In the genomic region with DNA sequence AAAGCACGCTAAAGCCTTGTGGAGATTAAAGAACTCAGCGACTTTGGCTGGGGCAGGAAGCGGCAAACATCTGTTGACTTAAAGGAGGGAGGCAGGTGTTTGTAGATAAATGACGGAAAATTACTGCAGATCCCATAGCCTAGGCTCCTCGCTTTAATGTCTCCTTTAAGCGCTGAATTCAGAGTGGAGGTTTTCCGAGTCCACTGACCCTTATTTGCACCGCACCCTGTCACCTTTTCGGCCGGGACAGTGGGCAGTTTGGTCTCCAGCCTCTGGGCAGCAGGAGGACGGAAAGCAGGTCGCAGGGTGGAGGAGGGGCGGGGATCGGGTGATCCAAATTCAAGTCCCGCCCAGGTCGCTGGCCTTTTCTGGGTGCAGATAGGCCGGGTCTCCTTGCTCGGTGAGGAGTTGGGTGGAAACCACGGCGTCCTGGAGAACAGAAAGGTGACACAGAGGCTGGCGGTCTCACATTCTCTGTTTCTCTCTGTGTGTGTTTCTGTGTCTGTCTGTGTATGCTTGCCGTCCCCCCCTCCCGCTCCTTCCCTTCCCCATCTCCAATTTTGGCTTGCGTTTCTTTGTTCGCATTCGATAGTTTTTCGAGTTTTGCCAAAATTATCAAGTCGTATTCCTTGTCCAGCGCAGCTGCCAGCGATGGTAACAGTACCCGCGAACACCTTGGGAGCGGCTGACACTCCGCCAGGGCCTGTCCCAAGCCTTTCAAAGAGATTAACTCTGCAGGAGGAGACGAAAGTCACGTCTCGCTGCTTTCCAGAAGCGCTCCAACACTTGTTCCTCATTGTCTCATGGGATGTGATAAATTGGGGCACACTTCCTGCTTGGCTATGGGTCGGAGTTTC, we compare ENCODE assay signal across 8 mouse cellular contexts. TPM values are rescaled to one million over a fixed set of nuclear protein-coding genes. Genes with fewer than 3 reads are reported as not detected.
DNase-seq lines count a peak whose midpoint lies in the region; ATAC-seq and TF ChIP-seq lines count a peak whose summit lies in the region.

No protein-coding gene starts in this region.

- TF ChIP-seq EP300 in heart, adult 2 months (IDR thresholded peaks at IDR 0.05; ENCODE audit: insufficient read depth, low read depth, low read length), result no peak

- peak overlapping the region; percentile 58 for H3K4me3 ChIP-seq in heart, adult 2 months
- H3K4me3 ChIP-seq in lung, embryonic 15.5 days, result peak overlapping the region; percentile 45
- peak overlapping the region; percentile 38 for H3K4me3 ChIP-seq in olfactory bulb, adult 2 months (ENCODE audit: insufficient read depth, low read depth, low read length)

- TF ChIP-seq CTCF in heart, adult 2 months (IDR thresholded peaks at IDR 0.05), result no peak
- no peak for TF ChIP-seq CTCF in olfactory bulb, adult 2 months (IDR thresholded peaks at IDR 0.05; ENCODE audit: insufficient read depth, low read depth, low read length)

- H3K4me1 ChIP-seq in heart, adult 2 months (ENCODE audit: control insufficient read depth, insufficient read depth, low read length), result peaks cover 4% of the 10 kb centered on the region; the same call in 1 of the 2 replicates
- H3K4me1 ChIP-seq in lung, embryonic 15.5 days, result peaks cover 16% of the 10 kb centered on the region; the same call in 1 of the 2 replicates
- H3K4me1 ChIP-seq in olfactory bulb, adult 2 months (ENCODE audit: control insufficient read depth, insufficient read depth, low read length), result peaks cover 6% of the 10 kb centered on the region

- peak overlapping the region; percentile 81 for H3K4me2 ChIP-seq in lung, embryonic 15.5 days

- no peaks in the 10 kb centered on the region for H3K9me3 ChIP-seq in lung, embryonic 15.5 days

- no peaks in the 10 kb centered on the region for H3K79me2 ChIP-seq in heart, adult 2 months (replicated peaks; ENCODE audit: control insufficient read depth, insufficient read depth, low read length)

- 1% methylated on average over 39 of the region's 39 CpGs for WGBS in heart, adult 2 months
- WGBS in lung, embryonic 15.5 days, result under 1% methylated on average over 39 of the region's 39 CpGs
- under 1% methylated on average over 39 of the region's 39 CpGs for WGBS in olfactory bulb, adult 2 months

- intact Hi-C loops in heart, adult 2 months (cut with DNase I), result no loop called here

- peak; percentile 28; the same call in 1 of the 2 replicates for TF ChIP-seq POLR2A in heart, adult 2 months (IDR thresholded peaks at IDR 0.05; ENCODE audit: insufficient read depth, low read depth, low read length)
- no peak for TF ChIP-seq POLR2A in olfactory bulb, adult 2 months (IDR thresholded peaks at IDR 0.05; ENCODE audit: insufficient read depth, low read depth, low read length)

- H3K27me3 ChIP-seq in heart, adult 2 months (ENCODE audit: control insufficient read depth, insufficient read depth, low read length), result no peaks in the 10 kb centered on the region
- peaks cover 17% of the 10 kb centered on the region for H3K27me3 ChIP-seq in lung, embryonic 15.5 days

- peak; percentile 77 for ATAC-seq in CD4-positive, CD25-positive, alpha-beta regulatory T cell, adult 4 months
- peak; percentile 33; the same call in 1 of the 2 replicates for ATAC-seq in lung, embryonic 15.5 days (ENCODE audit: borderline replicate concordance, extremely low read depth, low FRiP score, low TSS enrichment)
- ATAC-seq in monocyte, adult 5-6 weeks (replicated peaks; ENCODE audit: insufficient number of reproducible peaks, low FRiP score, low TSS enrichment, poor library complexity, severe bottlenecking), result no peak

- peak overlapping the region; percentile 51 for H3K27ac ChIP-seq in heart, adult 2 months
- no peak overlapping the region for H3K27ac ChIP-seq in lung, embryonic 15.5 days
- H3K27ac ChIP-seq in olfactory bulb, adult 2 months (ENCODE audit: insufficient read depth, low read depth, low read length), result no peak overlapping the region

- H3K36me3 ChIP-seq in heart, adult 2 months (ENCODE audit: control insufficient read depth, insufficient read depth, low read length), result no peaks in the 10 kb centered on the region
- H3K36me3 ChIP-seq in lung, embryonic 15.5 days, result no peaks in the 10 kb centered on the region

- peak; percentile 91 for DNase-seq in adrenal gland, adult 2 months
- DNase-seq in embryo, embryonic 11.5 days (ENCODE audit: low read depth, low spot score), result peak; percentile 39
- DNase-seq in heart, adult 2 months, result peak; percentile 69 to 72
- peak; percentile 75 for DNase-seq in kidney, adult 18-20 months

- H3K9ac ChIP-seq in heart, adult 2 months (ENCODE audit: low read depth, low read length), result peak overlapping the region; percentile 52
- H3K9ac ChIP-seq in lung, embryonic 15.5 days, result peak overlapping the region; percentile 28; the same call in 1 of the 2 replicates

RNA-seq across cellular contexts. Expression of a gene that starts 11.9 kb away (rescaled TPM):
- polyA plus RNA-seq in CD4-positive, CD25-positive, alpha-beta regulatory T cell, adult 4 months (2017; shearing (Covaris generic)), result 10 to 100 TPM; 49.1 to 49.9 TPM
- 10 to 100 TPM; 64.7 to 92.8 TPM for total RNA-seq in adrenal gland, adult 2 months (2021)
- 5.3 and 6.3 TPM in 2 replicates for polyA plus RNA-seq in adrenal gland, adult 2 months (2012; rRNA removed)
- 10 to 100 TPM; 35.5 to 40.6 TPM for total RNA-seq in heart, adult 2 months (2021)
- polyA plus RNA-seq in heart, adult 2 months (2012; rRNA removed), result 6.6 and 15.2 TPM in 2 replicates
- 24.8 and 25.7 TPM in 2 replicates for polyA plus RNA-seq in lung, embryonic 15.5 days (2015; fragmentation: Nextera tagmentation; extraction: Ambion mirVana)
- polyA plus RNA-seq in olfactory bulb, adult 2 months (2012; ENCODE audit: insufficient read depth, insufficient read length, low replicate concordance, missing spikeins), result 97.6 TPM in 1 of 2 replicates, not detected in the other
- total RNA-seq in monocyte, adult 5-6 weeks (2017), result 153 to 163 TPM (median 159 TPM) in 3 replicates

Comparison
In these comparisons a context has a peak if more than half of its experiments do, and no peak if none do; other contexts are left out.
1. DNase-seq: peak in every context shown above with its lines; median percentile 91 in adrenal gland, adult 2 months; 75 in kidney, adult 18-20 months; 70 in heart, adult 2 months; 39 in embryo, embryonic 11.5 days.